Mouse (Mus musculus): ENCODE results near the gene Gm49403. TPM values are rescaled to one million over a fixed set of nuclear protein-coding genes. Genes with fewer than 3 reads are reported as not detected.
"Not testable (repeated sequence)": the region's sequence is repeated elsewhere in the genome, so short reads cannot be mapped to it uniquely, and the experiment has no call there.

Gm49403 gene
- total RNA-seq (2014; rRNA removed; ENCODE audit: low replicate concordance) = not detected in 2 replicates
- polyA plus RNA-seq (2015; fragmentation: Nextera tagmentation; extraction: Ambion mirVana) = not detected in 2 replicates

DNA sequence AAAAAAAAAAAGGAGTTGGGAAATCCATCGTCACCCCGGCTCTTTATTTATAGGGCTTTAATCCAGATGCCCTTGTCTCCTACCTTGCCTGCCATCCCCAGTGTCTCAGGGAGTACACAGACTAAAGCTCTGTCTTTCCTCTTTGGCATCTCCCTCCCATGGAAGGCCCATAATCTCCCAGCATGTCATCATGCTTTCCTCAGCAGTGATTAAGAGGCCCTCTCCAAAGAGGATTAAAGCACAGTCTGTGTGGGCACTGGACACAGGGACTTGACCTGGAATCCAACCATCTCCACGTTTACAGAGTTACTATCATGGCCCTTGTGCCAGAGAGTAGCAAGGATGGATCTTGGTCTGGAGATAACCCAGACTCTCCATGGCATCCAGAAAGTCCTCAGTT lies at the start of gene Gm49403, which contains the start of gene Lbhd1:
TSS of gene Gm49403 (plus strand) at position 315 of the 400 bp plus-strand sequence.
TSS of gene Lbhd1 (plus strand) at position 117 of the 400 bp plus-strand sequence.
- H3K4me2 ChIP-seq (ENCODE audit: low read depth, low read length) = no peak within 1 kb of the TSS
- TF ChIP-seq CTCF (IDR thresholded peaks at IDR 0.05; ENCODE audit: low read depth) (no peak), EP300 (IDR thresholded peaks at IDR 0.05; ENCODE audit: low read depth) (no peak)
- H3K27ac ChIP-seq (ENCODE audit: low read depth) = no peak within 1 kb of the TSS
- ATAC-seq (ENCODE audit: insufficient read depth, low read depth) (no peak), DNase-seq (ENCODE audit: low spot score) (no peak)
- H3K9ac ChIP-seq (replicated peaks; ENCODE audit: low read depth, low read length) = no peak within 1 kb of the TSS
- H3K4me1 ChIP-seq (ENCODE audit: control insufficient read depth, insufficient read depth) = peaks cover 9% of the 10 kb centered on the region
- no peaks in the 10 kb centered on the region for H3K27me3 ChIP-seq (ENCODE audit: control insufficient read depth, insufficient read depth, low read length)
- no peak within 1 kb of the TSS for H3K4me3 ChIP-seq (ENCODE audit: low read depth, low read length)
- 0 out of 2 replicates have a peak, but pooled peaks cover under 1% of the 10 kb centered on the region for H3K36me3 ChIP-seq (replicated peaks; ENCODE audit: control insufficient read depth, insufficient read depth, low read length)
- H3K9me3 ChIP-seq (replicated peaks; ENCODE audit: control insufficient read depth, low read length) = no peaks in the 10 kb centered on the region
- WGBS = 45% methylated on average over 3 of the region's 3 CpGs

GRCm38 (mm10) chr19:8836327-8836726 lies 47.4 kb upstream of the Gm49403 start:
- not testable (repeated sequence) for ATAC-seq (ENCODE audit: insufficient read depth, low read depth); DNase-seq (ENCODE audit: low spot score); H3K27me3 ChIP-seq (ENCODE audit: control insufficient read depth, insufficient read depth, low read length); H3K9ac ChIP-seq (replicated peaks; ENCODE audit: low read depth, low read length); H3K9me3 ChIP-seq (replicated peaks; ENCODE audit: control insufficient read depth, low read length); H3K4me2 ChIP-seq (ENCODE audit: low read depth, low read length); H3K27ac ChIP-seq (ENCODE audit: low read depth); H3K4me3 ChIP-seq (ENCODE audit: low read depth, low read length)
- peaks cover 22% of the 10 kb centered on the region for H3K4me1 ChIP-seq (ENCODE audit: control insufficient read depth, insufficient read depth)
- 93% methylated on average over 10 of the region's 10 CpGs for WGBS
- peaks cover 41% of the 10 kb centered on the region for H3K36me3 ChIP-seq (replicated peaks; ENCODE audit: control insufficient read depth, insufficient read depth, low read length)

GRCm38 (mm10) chr19:8837251-8837791 lies 46.4 kb upstream of the Gm49403 start, which contains the start of gene Bscl2:
TSS of gene Bscl2 (plus strand) at chr19:8837467.
- Histone ChIP-seq H3K27me3 (ENCODE audit: control insufficient read depth, insufficient read depth, low read length) (no peaks in the 10 kb centered on the region), H3K36me3 (replicated peaks; ENCODE audit: control insufficient read depth, insufficient read depth, low read length) (peaks cover 31% of the 10 kb centered on the region), H3K4me1 (ENCODE audit: control insufficient read depth, insufficient read depth) (peaks cover 22% of the 10 kb centered on the region), H3K4me3 (ENCODE audit: low read depth, low read length) (peak within 1 kb of the TSS; percentile 59), H3K27ac (ENCODE audit: low read depth) (peak within 1 kb of the TSS; percentile 94), H3K9me3 (replicated peaks; ENCODE audit: control insufficient read depth, low read length) (no peaks in the 10 kb centered on the region), H3K9ac (replicated peaks; ENCODE audit: low read depth, low read length) (peak within 1 kb of the TSS; percentile 74), H3K4me2 (ENCODE audit: low read depth, low read length) (peak within 1 kb of the TSS; percentile 97)
- DNase-seq (ENCODE audit: low spot score) (peak; percentile 80), ATAC-seq (ENCODE audit: insufficient read depth, low read depth) (peak; percentile 86)
- WGBS = under 1% methylated on average over 38 of the region's 38 CpGs
- peak; percentile 49 for TF ChIP-seq CTCF (IDR thresholded peaks at IDR 0.05; ENCODE audit: low read depth)
- TF ChIP-seq EP300 (IDR thresholded peaks at IDR 0.05; ENCODE audit: low read depth) = peak; percentile 85; the same call in 1 of the 2 replicates

- peak overlapping the region; percentile 59 for H3K4me3 ChIP-seq (ENCODE audit: low read depth, low read length)
- DNase-seq (ENCODE audit: low spot score) = no peak
- peak overlapping the region; percentile 94 for H3K27ac ChIP-seq (ENCODE audit: low read depth)
- WGBS = 17% methylated on average over 15 of the region's 15 CpGs
- H3K4me2 ChIP-seq (ENCODE audit: low read depth, low read length) = peak overlapping the region; percentile 97
- no peaks in the 10 kb centered on the region for H3K9me3 ChIP-seq (replicated peaks; ENCODE audit: control insufficient read depth, low read length)
- no peak for ATAC-seq (ENCODE audit: insufficient read depth, low read depth)
- TF ChIP-seq CTCF (IDR thresholded peaks at IDR 0.05; ENCODE audit: low read depth) (no peak), EP300 (IDR thresholded peaks at IDR 0.05; ENCODE audit: low read depth) (no peak)
- H3K27me3 ChIP-seq (ENCODE audit: control insufficient read depth, insufficient read depth, low read length) = no peaks in the 10 kb centered on the region
- peaks cover 27% of the 10 kb centered on the region for H3K36me3 ChIP-seq (replicated peaks; ENCODE audit: control insufficient read depth, insufficient read depth, low read length)
- H3K4me1 ChIP-seq (ENCODE audit: control insufficient read depth, insufficient read depth) = peaks cover 22% of the 10 kb centered on the region
- H3K9ac ChIP-seq (replicated peaks; ENCODE audit: low read depth, low read length) = peak overlapping the region; percentile 74
Observed at GRCm38 (mm10) chr19:8838041-8838730, 45.5 kb upstream of the Gm49403 start.

DNA sequence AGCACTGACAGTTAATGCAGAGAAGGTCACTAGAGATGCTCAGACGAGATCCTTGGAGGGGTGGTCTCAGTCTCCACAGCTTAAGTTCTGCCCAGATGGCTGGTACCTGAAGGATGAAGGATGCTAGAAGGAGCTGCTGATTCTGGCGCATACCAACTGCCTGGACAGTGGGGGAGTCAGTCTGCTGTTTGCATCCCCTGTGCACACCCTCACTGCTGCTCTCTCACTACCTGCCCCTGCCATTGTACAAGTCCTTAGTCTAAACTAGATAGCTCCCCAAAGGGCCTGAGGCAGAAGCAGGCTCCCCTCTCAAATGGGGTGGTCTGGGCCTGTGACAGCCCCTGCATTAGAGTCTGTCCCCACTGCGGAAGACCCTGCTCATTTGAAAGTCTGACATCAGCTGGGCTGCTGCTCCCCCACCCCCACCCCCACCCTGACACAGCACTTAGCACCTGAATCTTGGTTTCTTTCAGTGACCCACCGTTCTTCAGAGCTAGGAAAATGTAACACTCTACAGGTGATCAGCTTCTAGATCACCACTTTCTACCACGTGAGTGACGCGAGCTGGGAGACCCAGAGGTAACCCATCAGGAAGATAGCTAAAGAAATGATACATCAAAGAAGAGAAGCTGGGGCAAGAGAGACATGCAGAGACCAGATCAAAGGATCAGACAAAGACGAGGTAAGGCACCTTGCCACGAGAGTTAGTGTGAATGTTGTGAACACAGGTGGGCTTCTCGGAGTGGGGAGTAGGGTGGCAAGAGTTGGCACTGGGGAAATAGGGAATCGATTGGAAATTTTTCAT lies 44.4 kb upstream of the Gm49403 start, which contains the start of gene Gng3:
TSS of gene Gng3 (minus strand) at position 92 of the 805 bp plus-strand sequence.
- no peak for DNase-seq (ENCODE audit: low spot score)
- Histone ChIP-seq H3K9ac (replicated peaks; ENCODE audit: low read depth, low read length) (peak within 1 kb of the TSS; percentile 74), H3K4me3 (ENCODE audit: low read depth, low read length) (peak within 1 kb of the TSS; percentile 59), H3K4me1 (ENCODE audit: control insufficient read depth, insufficient read depth) (peaks cover 22% of the 10 kb centered on the region), H3K27me3 (ENCODE audit: control insufficient read depth, insufficient read depth, low read length) (no peaks in the 10 kb centered on the region), H3K9me3 (replicated peaks; ENCODE audit: control insufficient read depth, low read length) (no peaks in the 10 kb centered on the region), H3K36me3 (replicated peaks; ENCODE audit: control insufficient read depth, insufficient read depth, low read length) (peaks cover 16% of the 10 kb centered on the region), H3K27ac (ENCODE audit: low read depth) (peak within 1 kb of the TSS; percentile 94), H3K4me2 (ENCODE audit: low read depth, low read length) (peak within 1 kb of the TSS; percentile 97)
- WGBS = 65% methylated on average over 11 of the region's 11 CpGs
- TF ChIP-seq CTCF (IDR thresholded peaks at IDR 0.05; ENCODE audit: low read depth) = no peak
- no peak for ATAC-seq (ENCODE audit: insufficient read depth, low read depth)

All from heart, postnatal 0 days (tissue).